Mouse (Mus musculus): Measurements from ENCODE around the gene Hoxb8. TPM values are rescaled to one million over a fixed set of nuclear protein-coding genes. Genes with fewer than 3 reads are reported as not detected.

The Hoxb8 gene
- polyA plus RNA-seq, 2 experiments = 0.43 to 2.1 TPM

GRCm38 (mm10) chr11:96252541-96253120 is 29.1 kb upstream of the Hoxb8 start:
- H3K36me3 ChIP-seq (ENCODE audit: control insufficient read depth, insufficient read depth, low read length) = no peaks in the 10 kb centered on the region
- H3K27ac ChIP-seq (replicated peaks; ENCODE audit: low read depth, low read length) = no peak overlapping the region
- H3K9me3 ChIP-seq (ENCODE audit: control insufficient read depth, low read length) = no peaks in the 10 kb centered on the region
- 4% methylated on average over 12 of the region's 12 CpGs for WGBS
- peak overlapping the region; percentile 13; the same call in 1 of the 2 replicates for H3K4me2 ChIP-seq (replicated peaks; ENCODE audit: low read depth, low read length, severe bottlenecking)
- peaks cover 76% of the 10 kb centered on the region for H3K27me3 ChIP-seq (ENCODE audit: control insufficient read depth, insufficient read depth, low read length)
- peak overlapping the region; percentile 33 for H3K4me3 ChIP-seq (replicated peaks; ENCODE audit: low read length)
- DNase-seq (ENCODE audit: low spot score) = no peak
- H3K4me1 ChIP-seq (ENCODE audit: control insufficient read depth, insufficient read depth, low read length) = peaks cover 5% of the 10 kb centered on the region; the same call in 1 of the 2 replicates
- no peak for ATAC-seq (ENCODE audit: low FRiP score, low read depth)
- no peak for TF ChIP-seq POLR2A (IDR thresholded peaks at IDR 0.05; ENCODE audit: borderline replicate concordance, extremely low read depth, insufficient read depth, insufficient read length)
- H3K9ac ChIP-seq (ENCODE audit: low read depth, low read length, severe bottlenecking) = no peak overlapping the region

GRCm38 (mm10) chr11:96254221-96254620 is 27.5 kb upstream of the Hoxb8 start:
- no peak overlapping the region for H3K4me2 ChIP-seq (replicated peaks; ENCODE audit: low read depth, low read length, severe bottlenecking)
- TF ChIP-seq POLR2A (IDR thresholded peaks at IDR 0.05; ENCODE audit: borderline replicate concordance, extremely low read depth, insufficient read depth, insufficient read length) = no peak
- peaks cover 92% of the 10 kb centered on the region for H3K27me3 ChIP-seq (ENCODE audit: control insufficient read depth, insufficient read depth, low read length)
- ATAC-seq (ENCODE audit: low FRiP score, low read depth) (no peak), DNase-seq (ENCODE audit: low spot score) (no peak)
- H3K27ac ChIP-seq (replicated peaks; ENCODE audit: low read depth, low read length) = no peak overlapping the region
- no peaks in the 10 kb centered on the region for H3K36me3 ChIP-seq (ENCODE audit: control insufficient read depth, insufficient read depth, low read length)
- 2% methylated on average over 11 of the region's 11 CpGs for WGBS
- H3K9ac ChIP-seq (ENCODE audit: low read depth, low read length, severe bottlenecking) = no peak overlapping the region
- H3K4me1 ChIP-seq (ENCODE audit: control insufficient read depth, insufficient read depth, low read length) = peaks cover 5% of the 10 kb centered on the region; the same call in 1 of the 2 replicates
- no peak overlapping the region for H3K4me3 ChIP-seq (replicated peaks; ENCODE audit: low read length)
- no peaks in the 10 kb centered on the region for H3K9me3 ChIP-seq (ENCODE audit: control insufficient read depth, low read length)

- no peaks in the 10 kb centered on the region for H3K9me3 ChIP-seq (ENCODE audit: control insufficient read depth, low read length)
- H3K27ac ChIP-seq (replicated peaks; ENCODE audit: low read depth, low read length) = no peak overlapping the region
- no peak for ATAC-seq (ENCODE audit: low FRiP score, low read depth)
- peaks cover 92% of the 10 kb centered on the region for H3K27me3 ChIP-seq (ENCODE audit: control insufficient read depth, insufficient read depth, low read length)
- 6% methylated on average over 39 of the region's 39 CpGs for WGBS
- no peak for TF ChIP-seq POLR2A (IDR thresholded peaks at IDR 0.05; ENCODE audit: borderline replicate concordance, extremely low read depth, insufficient read depth, insufficient read length)
- H3K4me2 ChIP-seq (replicated peaks; ENCODE audit: low read depth, low read length, severe bottlenecking) = peak overlapping the region; percentile 27
- peaks cover 7% of the 10 kb centered on the region; the same call in 1 of the 2 replicates for H3K4me1 ChIP-seq (ENCODE audit: control insufficient read depth, insufficient read depth, low read length)
- H3K4me3 ChIP-seq (replicated peaks; ENCODE audit: low read length) = peak overlapping the region; percentile 0; the same call in 1 of the 2 replicates
- H3K36me3 ChIP-seq (ENCODE audit: control insufficient read depth, insufficient read depth, low read length) = no peaks in the 10 kb centered on the region
- no peak overlapping the region for H3K9ac ChIP-seq (ENCODE audit: low read depth, low read length, severe bottlenecking)
- DNase-seq (ENCODE audit: low spot score) = no peak
These were observed 26.4 kb upstream of the Hoxb8 start for GRCm38 (mm10) chr11:96255111-96255995.

GRCm38 (mm10) chr11:96255996-96256445 is 25.7 kb upstream of the Hoxb8 start:
- Histone ChIP-seq H3K27me3 (ENCODE audit: control insufficient read depth, insufficient read depth, low read length) (peaks cover 92% of the 10 kb centered on the region), H3K4me3 (replicated peaks; ENCODE audit: low read length) (no peak overlapping the region), H3K4me1 (ENCODE audit: control insufficient read depth, insufficient read depth, low read length) (peaks cover 9% of the 10 kb centered on the region; the same call in 1 of the 2 replicates), H3K27ac (replicated peaks; ENCODE audit: low read depth, low read length) (no peak overlapping the region), H3K9ac (ENCODE audit: low read depth, low read length, severe bottlenecking) (no peak overlapping the region), H3K4me2 (replicated peaks; ENCODE audit: low read depth, low read length, severe bottlenecking) (no peak overlapping the region), H3K36me3 (ENCODE audit: control insufficient read depth, insufficient read depth, low read length) (no peaks in the 10 kb centered on the region), H3K9me3 (ENCODE audit: control insufficient read depth, low read length) (no peaks in the 10 kb centered on the region)
- ATAC-seq (ENCODE audit: low FRiP score, low read depth) (no peak), DNase-seq (ENCODE audit: low spot score) (no peak)
- no peak for TF ChIP-seq POLR2A (IDR thresholded peaks at IDR 0.05; ENCODE audit: borderline replicate concordance, extremely low read depth, insufficient read depth, insufficient read length)
- 10% methylated on average over 14 of the region's 14 CpGs for WGBS

- no peak for DNase-seq (ENCODE audit: low spot score)
- Histone ChIP-seq H3K4me2 (replicated peaks; ENCODE audit: low read depth, low read length, severe bottlenecking) (no peak overlapping the region), H3K36me3 (ENCODE audit: control insufficient read depth, insufficient read depth, low read length) (no peaks in the 10 kb centered on the region), H3K9me3 (ENCODE audit: control insufficient read depth, low read length) (no peaks in the 10 kb centered on the region), H3K9ac (ENCODE audit: low read depth, low read length, severe bottlenecking) (no peak overlapping the region), H3K27ac (replicated peaks; ENCODE audit: low read depth, low read length) (no peak overlapping the region), H3K27me3 (ENCODE audit: control insufficient read depth, insufficient read depth, low read length) (peaks cover 92% of the 10 kb centered on the region), H3K4me3 (replicated peaks; ENCODE audit: low read length) (no peak overlapping the region), H3K4me1 (ENCODE audit: control insufficient read depth, insufficient read depth, low read length) (peaks cover 12% of the 10 kb centered on the region; the same call in 1 of the 2 replicates)
- no peak for ATAC-seq (ENCODE audit: low FRiP score, low read depth)
- WGBS = 40% methylated on average over 2 of the region's 2 CpGs
- TF ChIP-seq POLR2A (IDR thresholded peaks at IDR 0.05; ENCODE audit: borderline replicate concordance, extremely low read depth, insufficient read depth, insufficient read length) = no peak
These were observed 24.6 kb upstream of the Hoxb8 start for GRCm38 (mm10) chr11:96257141-96257540.

Measured in limb, embryonic 14.5 days (tissue).